Mouse (Mus musculus) neutrophil, adult 59 days (primary cell): ENCODE results near the gene Tob1. TPM values are rescaled to one million over a fixed set of nuclear protein-coding genes. Genes with fewer than 3 reads are reported as not detected.

Experiments
- total RNA-seq, 2 experiments: library from RNA; stranded (reverse); gene quantifications; 1 replicate in 1 of 2; 2 replicates in 1 of 2; pipeline ENCODE4 v1.2.4; 2023

Gene Tob1
- 10 to 100 TPM; 54.7 to 66.7 TPM for total RNA-seq

DNA sequence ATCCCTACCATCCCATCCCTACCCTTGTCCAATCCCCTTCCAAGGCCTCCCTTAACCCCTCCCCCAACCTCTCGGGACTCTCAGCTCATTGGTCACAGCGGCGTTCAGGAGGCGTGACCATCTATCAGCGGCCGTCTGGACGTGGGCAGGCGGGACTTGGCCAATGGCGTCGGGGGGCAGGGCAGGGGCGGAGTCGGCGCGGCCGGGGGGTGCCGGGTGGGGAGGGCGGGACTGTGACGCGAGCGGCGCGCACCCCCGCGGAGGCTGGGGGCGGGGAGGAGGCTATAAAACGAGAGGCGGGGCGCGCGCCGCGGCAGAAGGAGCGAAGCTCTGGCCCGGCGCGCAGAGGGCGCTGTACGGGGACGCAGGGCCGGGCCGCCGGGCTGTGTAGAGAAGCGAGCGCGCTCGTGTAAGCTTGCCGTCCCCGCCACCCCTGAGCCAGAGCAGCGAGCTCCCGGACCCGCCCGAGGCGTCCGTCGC, at the start of gene Tob1:
TSS of gene Tob1 (plus strand) at position 331 of the 480 bp plus-strand sequence.

GRCm38 (mm10) chr11:94245955-94246788, 34.9 kb downstream of the Tob1 start, which contains the start of gene Wfikkn2:
Wfikkn2 (minus strand) TSS chr11:94246005.

Other genes starting within 250 kb of the Tob1 start
- gene Gm20390, start 243.2 kb upstream of the Tob1 start, total RNA-seq: 10 to 100 TPM; 24.7 to 24.8 TPM
- 10 to 100 TPM; 12.7 to 18.9 TPM for gene Nme1, start 242.9 kb upstream of the Tob1 start, total RNA-seq
- 100 to 1,000 TPM in 1 of 2 experiments, 10 to 100 TPM in 1; 94.4 to 115 TPM for gene Spag9, start 215.4 kb upstream of the Tob1 start, total RNA-seq
- not detected for gene Wfikkn2, start 34.6 kb downstream of the Tob1 start, total RNA-seq
- gene Gm21885, start 70.4 kb downstream of the Tob1 start, total RNA-seq: not detected
- 10 to 100 TPM; 36.8 to 43.8 TPM for gene Luc7l3, start 110.5 kb downstream of the Tob1 start, total RNA-seq
- gene Ankrd40, start 116.5 kb downstream of the Tob1 start, total RNA-seq: 10 to 100 TPM; 27.6 to 28.6 TPM
- 1 to 10 TPM; 2.6 to 4.2 TPM for gene Abcc3, start 181.5 kb downstream of the Tob1 start, total RNA-seq